Mouse (Mus musculus) adrenal gland, adult 2 months (tissue): ENCODE measurements around the gene Gm49416. TPM values are rescaled to one million over a fixed set of nuclear protein-coding genes. Genes with fewer than 3 reads are reported as not detected.

Experiments used
- DNase-seq: peaks from one replicate; pipeline ENCODE4 v3.0.0; 2021
- polyA plus RNA-seq: library from polyadenylated mRNA; depleted of rRNA; stranded (reverse); fragments of >200 nt; gene quantifications from 2 replicates; pipeline ENCODE4 v1.2.3, GENCODE M21; 2012
- total RNA-seq, 2 experiments: library from RNA; stranded (reverse); gene quantifications; 2 replicates each; pipeline ENCODE4 v1.2.3; 2021

The Gm49416 gene
- total and polyA plus RNA-seq, 3 experiments, result 3.2 to 4.5 TPM; not detected in 1

GRCm38 (mm10) chr19:8920073-8920736 is 31.5 kb downstream of the Gm49416 start, which contains the start of gene B3gat3:
Gene B3gat3 (plus strand): TSS chr19:8920374.
- DNase-seq, result peak; percentile 98

GRCm38 (mm10) chr19:8920836-8921291 is 32.1 kb downstream of the Gm49416 start:
- peak; percentile 45 for DNase-seq

- DNase-seq, result no peak
Measured at GRCm38 (mm10) chr19:8921741-8922140, 33.0 kb downstream of the Gm49416 start.

- DNase-seq, result no peak
Measured at GRCm38 (mm10) chr19:8926766-8927165, 38.0 kb downstream of the Gm49416 start.

GRCm38 (mm10) chr19:8927891-8928525 is 39.3 kb downstream of the Gm49416 start:
- no peak for DNase-seq

- no peak for DNase-seq
Measured at GRCm38 (mm10) chr19:8928689-8929223, 40.0 kb downstream of the Gm49416 start.

GRCm38 (mm10) chr19:8929224-8930088 is 40.7 kb downstream of the Gm49416 start, which contains the start of the genes Rom1 and Eml3:
Gene Rom1 (minus strand): TSS chr19:8929356.
Gene Eml3 (plus strand): TSS chr19:8929552.
- peak; percentile 98 for DNase-seq

- DNase-seq, result no peak
Measured at GRCm38 (mm10) chr19:8930117-8930516, 41.4 kb downstream of the Gm49416 start.

GRCm38 (mm10) chr19:8930771-8931170 is 42.0 kb downstream of the Gm49416 start:
- no peak for DNase-seq

- no peak for DNase-seq
Measured at GRCm38 (mm10) chr19:8936736-8937135, 48.0 kb downstream of the Gm49416 start.

- DNase-seq, result no peak
Measured at GRCm38 (mm10) chr19:8940526-8941133, 51.9 kb downstream of the Gm49416 start.

GRCm38 (mm10) chr19:8941136-8941514 is 52.4 kb downstream of the Gm49416 start:
- DNase-seq, result no peak

GRCm38 (mm10) chr19:8941515-8942217 is 52.9 kb downstream of the Gm49416 start, which contains the start of gene Mta2:
Gene Mta2 (plus strand): TSS chr19:8941875.
- DNase-seq, result peak; percentile 98

GRCm38 (mm10) chr19:8942276-8942964 is 53.7 kb downstream of the Gm49416 start:
- DNase-seq, result no peak

- DNase-seq, result no peak
Measured at GRCm38 (mm10) chr19:8943047-8943446, 54.3 kb downstream of the Gm49416 start.

GRCm38 (mm10) chr19:8944062-8944461 is 55.3 kb downstream of the Gm49416 start:
- no peak for DNase-seq

- peak; percentile 85 for DNase-seq
Measured at GRCm38 (mm10) chr19:8944750-8945149, 56.0 kb downstream of the Gm49416 start.
